Mouse (Mus musculus) c-Kit-positive CD71-positive TER-119-negative erythroid progenitor cells, embryonic 14.5 days (primary cell): ENCODE results near the gene Snd1.
A peak's percentile ranks its signal among the peaks of the same experiment; 100 is the strongest.

Experiments used
- DNase-seq: peaks from one replicate; pipeline ENCODE4 v3.0.0-alpha.2; 2013; ENCODE audit warnings: low read depth

Snd1 gene

DNA sequence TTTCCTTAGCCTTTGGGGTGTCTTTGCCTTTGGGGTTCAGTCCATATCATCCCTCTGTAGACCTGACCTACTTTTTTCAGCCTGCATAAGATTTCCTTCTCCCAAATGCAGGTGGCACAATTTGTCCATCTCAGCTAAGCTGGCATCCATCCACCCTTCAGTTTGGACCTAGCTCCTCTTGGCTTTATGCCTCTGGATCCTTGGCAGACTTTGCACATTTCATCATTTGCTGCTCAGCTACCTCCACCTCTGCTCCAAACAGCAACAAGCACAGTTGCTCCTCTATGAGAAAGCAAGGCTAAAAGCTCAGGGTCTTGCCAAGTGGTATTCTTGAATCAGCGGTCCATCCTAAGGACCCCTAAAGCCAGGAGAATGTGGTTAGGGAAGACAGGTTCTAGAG is 500.2 kb downstream of the Snd1 start:
- no peak for DNase-seq

- DNase-seq, result no peak
Observed at GRCm38 (mm10) chr6:28978031-28978430, 503.1 kb downstream of the Snd1 start.

DNA sequence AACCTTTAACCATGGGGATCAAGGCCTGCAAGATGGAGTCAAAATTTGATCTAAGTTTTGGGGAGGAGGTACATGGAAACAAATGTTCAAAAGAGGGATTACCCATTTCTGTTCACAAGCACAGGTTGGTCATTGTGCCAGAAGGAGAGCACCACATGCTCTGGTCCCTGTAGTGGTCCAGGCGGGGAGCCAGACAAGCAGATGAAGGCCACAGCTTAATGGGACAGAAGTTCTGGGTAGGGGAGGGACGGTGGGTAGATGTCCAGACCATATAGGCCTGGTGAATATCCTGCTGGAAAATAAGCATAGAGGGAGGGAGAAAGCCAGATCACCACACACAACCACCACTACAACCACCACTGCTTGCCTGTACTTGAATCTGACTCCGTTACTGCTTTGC is 503.9 kb downstream of the Snd1 start:
- DNase-seq, result no peak

- DNase-seq, result no peak
Observed at GRCm38 (mm10) chr6:28979586-28979985, 504.6 kb downstream of the Snd1 start.

DNA sequence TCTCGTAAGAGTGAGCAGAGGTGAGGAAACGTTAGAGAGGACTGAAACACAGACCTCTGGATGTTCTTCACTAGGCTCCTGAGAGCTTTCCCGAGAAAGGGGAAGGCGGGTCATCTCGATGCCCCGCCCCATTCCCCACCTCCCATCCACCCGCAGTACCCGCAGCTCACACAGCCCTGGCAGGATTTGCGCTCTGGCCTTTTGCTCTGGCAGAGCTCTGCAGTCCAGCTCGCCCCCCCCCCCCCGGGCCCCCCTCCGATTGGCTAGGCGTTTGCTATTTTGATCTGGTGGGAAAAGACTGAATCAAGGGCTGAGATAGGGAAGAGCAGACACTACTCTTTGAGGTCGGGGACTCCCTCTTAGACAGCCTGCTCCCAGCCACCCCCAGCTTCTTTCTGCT is 505.3 kb downstream of the Snd1 start:
- no peak for DNase-seq

GRCm38 (mm10) chr6:28980750-28981584 is 506.0 kb downstream of the Snd1 start:
- no peak for DNase-seq

DNA sequence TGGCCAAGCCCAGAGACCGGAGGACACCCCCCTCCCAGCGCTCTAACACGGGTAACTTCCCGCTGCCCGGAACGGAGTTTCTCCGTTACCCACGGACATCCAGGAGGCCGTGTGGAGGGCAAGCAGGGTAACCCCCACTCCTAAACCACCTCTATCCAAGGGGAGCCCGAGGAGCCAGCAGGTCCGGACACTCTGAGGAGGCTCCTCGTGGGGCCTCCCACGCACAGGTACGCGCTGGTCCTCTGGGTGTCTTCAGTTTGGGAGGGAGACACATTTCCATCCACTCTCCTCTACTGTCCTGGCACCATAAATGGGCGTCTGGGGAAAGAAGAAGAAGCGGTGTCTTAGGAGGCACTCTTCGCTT is 506.6 kb downstream of the Snd1 start:
- no peak for DNase-seq

DNA sequence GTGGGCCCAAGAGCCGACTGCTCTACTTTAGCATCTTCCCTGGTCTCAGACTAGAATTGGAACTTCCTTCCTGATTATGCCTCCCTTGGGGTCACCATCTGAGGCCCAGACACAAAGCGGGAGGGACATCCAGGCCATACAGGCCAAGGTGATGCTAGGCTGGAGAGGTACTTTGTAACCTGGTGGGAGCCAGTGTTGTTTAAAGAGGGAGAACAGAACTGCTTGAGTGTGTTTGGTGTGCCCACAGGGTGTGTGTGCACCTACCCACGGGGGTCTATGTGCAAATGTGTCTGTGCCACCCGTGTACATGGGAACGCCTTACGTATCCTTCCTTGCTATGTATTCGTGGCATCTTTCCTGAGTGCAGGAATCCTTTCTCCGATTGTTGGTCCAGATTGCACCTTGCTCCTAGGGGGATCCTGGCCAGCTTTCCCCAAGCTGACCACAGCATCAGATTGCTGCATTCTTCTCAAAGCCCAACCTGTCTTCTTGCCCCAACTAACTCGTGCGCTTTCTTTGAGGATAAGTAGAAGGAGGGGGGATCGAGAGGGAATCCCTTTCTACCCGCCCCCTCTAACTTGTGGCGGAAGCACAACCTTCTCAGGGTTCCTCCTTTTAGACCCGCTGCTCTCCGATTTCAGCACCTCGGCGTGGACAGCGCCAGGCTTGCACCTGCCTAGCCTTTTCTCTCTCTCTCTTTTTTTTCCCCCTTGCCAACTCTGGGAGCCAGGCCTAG is 507.2 kb downstream of the Snd1 start:
- peak; percentile 35 for DNase-seq

GRCm38 (mm10) chr6:28982817-28983216 is 507.9 kb downstream of the Snd1 start:
- no peak for DNase-seq
